Mouse (Mus musculus) T-cell, adult 2 months (primary cell): ENCODE results near the gene Scfd1.

Experiments
- DNase-seq: peaks from one replicate; pipeline ENCODE4 v3.0.0; 2022; ENCODE audit warnings: low spot score

The Scfd1 gene

DNA sequence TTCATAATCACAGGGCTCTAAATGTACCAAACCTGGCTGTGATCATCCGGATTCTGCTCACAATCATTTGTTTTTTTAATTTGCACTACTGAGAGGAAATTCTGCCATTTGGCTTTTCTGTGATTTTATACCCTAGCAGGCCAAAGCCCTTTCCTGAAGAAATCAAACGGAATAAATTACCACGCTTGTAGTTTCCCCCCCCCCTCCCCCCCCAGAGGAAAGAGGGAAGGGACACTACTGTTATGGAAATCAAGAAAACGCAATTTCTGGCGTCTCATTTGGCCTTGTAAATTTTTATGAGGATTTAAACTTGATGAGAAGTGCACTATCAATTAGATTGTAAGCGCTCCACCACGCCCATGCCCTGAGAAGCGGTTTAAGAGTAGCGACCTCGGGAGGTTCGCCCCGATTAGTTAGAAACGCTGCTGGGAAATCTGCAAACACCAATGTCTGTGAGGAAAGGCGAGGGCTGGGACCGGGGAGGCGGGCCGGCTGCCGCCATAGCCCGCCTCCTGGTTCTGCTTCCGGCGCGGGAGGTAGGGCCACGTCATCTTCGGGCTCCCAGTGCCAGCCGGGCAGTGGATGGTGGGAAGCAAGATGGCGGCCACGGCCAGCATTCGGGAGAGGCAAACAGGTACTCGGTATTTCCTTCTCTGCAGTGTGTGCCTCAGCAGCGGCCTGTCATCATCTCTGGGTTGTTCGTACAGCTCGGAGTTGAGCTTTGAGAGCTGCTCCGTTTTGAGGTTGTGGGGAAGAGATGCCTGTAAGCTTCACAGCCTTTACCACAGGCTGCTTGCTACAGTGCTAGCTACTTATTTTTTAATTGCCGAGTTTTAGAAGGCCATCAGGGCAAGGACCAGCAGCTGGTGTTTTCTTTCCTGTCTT, at the start of gene Scfd1:
Gene Scfd1, plus strand, starts transcription at position 508 of the 885 bp plus-strand sequence.
- DNase-seq = peak; percentile 95

DNA sequence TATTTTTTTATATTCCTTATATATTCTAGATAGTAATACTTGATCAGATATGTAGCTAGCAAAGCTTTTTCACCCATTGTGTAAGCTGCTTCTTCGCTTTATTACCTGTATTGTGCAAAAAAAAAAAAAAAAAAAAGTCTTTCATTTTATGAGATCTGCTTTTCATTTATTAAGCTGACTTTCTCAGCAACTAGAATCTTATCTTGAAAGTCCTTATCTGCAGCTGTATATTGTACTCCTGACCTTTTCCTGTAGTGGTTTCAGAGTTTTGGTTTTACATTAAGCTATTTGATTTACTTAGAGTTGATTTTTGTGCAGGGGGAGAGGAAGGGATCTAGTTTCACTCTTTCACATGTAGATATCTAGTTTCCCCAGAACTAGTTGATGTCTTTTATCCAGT, 40.3 kb upstream of the Scfd1 start:
- no peak for DNase-seq

DNA sequence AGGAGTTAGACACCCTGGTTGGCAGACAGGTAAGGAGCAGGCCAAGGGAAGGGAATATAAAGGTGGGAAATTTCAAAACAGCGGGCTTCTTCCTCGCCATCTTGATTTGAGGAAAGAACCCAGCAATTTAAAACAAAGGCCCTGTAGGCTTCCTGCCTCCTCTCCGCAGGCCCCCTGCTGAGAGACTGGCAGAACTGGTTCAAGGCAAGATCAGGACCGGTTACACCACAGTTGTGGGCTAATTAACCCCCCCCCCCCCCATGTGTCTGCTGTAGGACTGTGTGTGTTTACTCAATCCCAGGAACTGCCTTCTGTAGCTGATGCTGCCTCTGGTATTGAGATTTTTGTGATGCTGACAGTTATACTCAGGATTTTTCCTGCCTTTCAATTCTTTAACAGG, 31.2 kb upstream of the Scfd1 start:
- no peak for DNase-seq

DNA sequence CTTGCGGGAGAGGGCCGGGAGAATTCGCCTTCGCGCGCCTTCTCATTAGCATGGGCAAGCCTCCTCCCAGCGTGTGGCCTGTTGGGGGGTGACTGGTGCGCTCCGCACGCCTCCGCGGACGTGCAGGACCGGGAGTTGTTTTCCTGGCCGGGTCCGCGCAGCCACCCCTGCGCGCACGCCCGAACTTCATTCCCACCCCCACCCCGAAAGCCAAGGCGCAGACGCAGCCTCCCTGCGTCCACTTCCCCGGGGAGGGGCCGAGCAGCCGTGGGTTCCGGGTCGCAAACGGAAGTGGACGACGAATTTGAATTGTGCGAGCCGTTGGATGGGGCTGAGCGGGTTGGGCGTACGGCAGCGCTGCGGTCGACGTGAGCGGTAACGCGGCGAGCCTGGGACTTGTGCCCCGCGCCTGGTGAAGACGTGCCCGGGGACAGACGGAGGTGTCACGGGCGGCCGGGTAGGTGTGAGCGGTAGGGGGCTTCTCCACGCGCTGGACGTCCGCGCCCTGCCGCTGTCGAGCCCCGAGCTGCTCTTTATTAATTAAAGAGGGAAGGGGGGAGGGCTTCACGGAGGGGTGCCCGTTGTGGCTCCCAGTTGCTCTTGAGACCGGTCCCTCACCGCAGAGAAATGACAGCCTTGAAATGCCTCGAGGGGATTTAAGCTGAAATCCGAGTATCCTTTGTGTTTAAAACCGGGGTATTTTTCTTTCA, 29.2 kb upstream of the Scfd1 start, which contains the start of gene G2e3:
Gene G2e3, plus strand, starts transcription at position 74 of the 710 bp plus-strand sequence.
- peak; percentile 78 for DNase-seq

DNA sequence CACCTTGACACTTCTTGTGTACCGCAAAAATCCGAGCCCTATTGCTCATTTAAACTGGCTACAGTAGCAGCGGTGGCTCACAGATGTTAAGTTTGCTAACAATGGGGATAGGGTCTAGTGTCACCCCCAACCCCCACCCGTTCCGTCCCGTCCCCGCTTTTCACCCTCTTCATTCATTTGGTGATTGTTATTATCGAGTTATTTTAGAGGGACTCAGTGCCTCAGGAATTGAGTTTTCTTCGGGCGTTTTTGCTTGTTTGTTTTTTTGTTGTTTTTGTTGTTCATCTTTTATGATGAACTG, 28.7 kb upstream of the Scfd1 start:
- DNase-seq = no peak

DNA sequence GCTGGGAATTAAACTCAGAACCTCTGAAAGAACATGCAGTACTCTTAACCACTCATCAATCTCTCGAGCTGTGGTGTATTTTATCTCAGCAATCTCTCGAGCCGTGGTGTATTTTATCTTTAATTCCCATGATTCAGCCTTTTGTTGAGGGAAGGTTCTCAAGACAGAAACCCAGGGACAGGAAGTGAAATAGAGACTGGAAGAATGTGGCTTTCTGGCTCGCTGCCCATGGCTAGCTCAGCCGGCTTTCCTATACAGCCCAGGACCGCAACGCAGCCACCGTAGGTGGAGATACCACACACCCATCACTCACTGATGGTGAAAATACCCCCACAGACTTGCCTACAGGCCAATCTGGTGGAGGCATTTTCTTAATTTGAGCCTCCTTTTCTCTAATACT, 22.0 kb upstream of the Scfd1 start:
- DNase-seq = no peak

DNA sequence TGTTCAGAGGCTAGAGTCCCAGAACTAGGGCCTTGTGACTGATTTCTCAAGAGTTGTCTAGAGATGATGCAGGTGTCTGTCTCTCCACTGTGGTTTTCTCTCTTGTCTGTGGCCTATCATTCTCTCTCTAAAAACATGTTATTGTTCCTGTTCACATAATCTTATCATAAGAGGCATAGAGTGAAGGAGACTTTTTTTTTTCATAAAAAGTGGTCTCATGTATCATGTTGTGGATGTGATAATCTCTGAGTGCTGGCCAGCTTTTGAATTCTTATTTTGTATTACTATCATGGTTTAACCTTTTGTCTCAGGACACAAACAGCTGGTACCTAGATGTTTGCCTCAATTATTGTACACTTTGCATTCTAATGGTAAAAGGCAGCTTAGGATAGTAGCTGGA, 16.0 kb upstream of the Scfd1 start:
- DNase-seq = no peak

DNA sequence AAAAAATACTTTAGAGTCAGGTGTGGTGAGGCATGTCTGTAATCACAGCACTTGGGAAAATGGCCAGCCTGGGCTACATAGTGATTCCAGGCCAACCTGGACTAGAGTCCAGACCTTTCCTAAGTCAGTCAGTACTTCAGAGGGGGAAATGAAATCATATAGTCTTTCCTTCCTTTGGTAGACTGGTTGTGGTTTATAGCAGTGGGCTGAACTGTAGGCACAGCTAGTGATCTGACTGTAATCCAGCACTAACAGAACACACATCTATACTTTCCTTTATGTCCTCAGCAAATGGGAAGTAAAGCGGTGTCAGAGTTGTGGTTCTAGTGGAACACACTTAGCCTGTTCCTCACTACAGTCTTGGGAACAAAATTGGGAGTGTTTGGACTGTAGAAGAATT, 14.4 kb upstream of the Scfd1 start:
- DNase-seq = no peak

DNA sequence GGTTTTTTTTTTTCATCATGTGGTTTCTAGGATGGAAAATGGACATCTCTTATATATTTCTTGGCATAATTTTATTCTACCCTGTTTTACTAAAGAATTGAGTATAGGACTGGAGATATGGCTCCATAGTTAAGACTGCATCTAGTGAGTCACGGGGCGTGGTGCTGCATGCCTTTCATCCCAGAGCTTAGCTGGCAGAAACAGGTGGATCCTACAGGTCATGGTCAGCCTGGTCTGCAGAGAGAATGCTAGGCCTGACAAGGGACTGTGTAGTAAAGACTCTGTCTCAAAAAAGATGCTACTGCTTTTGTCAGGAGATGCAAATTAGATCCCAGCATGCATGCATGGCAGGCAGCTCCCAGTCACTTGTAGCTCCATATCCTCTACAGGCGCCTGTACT, 8.8 kb upstream of the Scfd1 start:
- no peak for DNase-seq

DNA sequence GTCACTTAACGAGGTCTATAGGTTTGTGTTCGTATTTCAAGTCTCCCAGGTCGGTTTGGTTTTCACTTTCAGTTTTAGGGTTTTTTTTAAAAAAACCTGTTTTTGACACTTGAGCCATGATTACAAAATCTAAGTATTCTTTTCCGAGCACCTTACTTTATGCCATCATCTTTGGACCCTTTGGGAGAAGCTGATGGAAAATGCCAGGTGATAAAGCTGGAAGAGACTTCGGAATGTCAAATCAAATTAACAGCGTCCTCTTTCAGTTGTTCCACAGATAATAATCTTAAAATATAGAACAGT, 529 bp downstream of the Scfd1 start:
- DNase-seq = no peak

DNA sequence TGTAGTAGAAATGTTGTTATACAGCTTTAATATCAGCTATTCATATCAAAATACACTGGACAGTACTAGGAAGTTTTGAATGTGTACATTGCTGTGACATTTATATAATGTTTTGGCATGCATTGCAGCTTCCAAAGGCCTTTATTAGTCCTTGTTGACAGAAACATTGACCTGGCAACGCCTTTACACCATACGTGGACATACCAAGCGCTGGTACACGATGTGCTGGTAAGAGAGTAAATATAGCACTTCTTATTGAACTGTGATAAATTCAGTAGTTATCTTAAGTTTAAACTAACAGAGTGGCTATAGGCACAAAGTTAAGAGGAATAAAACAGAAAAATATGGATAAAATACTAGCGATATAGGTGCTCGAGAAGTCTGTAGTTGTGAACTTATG, 22.6 kb downstream of the Scfd1 start:
- DNase-seq = no peak

DNA sequence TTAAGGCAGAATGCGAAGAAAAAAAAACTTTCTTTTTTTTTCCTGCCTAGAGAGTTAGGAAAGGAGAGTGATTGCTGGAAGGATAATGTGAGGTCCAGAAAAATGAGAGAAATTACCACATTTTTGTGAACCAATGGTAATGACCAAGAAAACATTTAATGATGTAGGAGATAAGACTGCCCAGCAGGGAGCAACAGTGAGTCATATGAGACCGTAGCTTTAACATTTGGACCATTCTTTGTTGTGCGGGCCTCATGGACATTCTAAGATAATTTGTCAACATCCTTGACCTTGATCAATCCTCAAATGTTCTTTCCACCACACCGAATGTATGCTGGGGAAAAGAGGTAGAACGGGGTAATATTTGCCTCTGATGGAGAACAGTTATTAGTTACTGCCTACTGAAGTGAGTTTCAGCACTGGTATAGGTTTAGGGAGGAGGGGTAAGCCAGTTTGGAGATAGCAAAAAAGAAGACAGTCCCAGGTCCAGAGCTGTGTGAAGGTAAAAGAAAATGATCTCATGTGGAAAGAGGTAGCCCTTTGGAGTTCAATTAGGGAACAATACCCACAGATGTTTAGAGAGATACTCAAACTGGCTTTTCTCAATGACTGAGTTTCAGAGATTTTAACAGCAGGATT, 24.9 kb downstream of the Scfd1 start:
- no peak for DNase-seq

DNA sequence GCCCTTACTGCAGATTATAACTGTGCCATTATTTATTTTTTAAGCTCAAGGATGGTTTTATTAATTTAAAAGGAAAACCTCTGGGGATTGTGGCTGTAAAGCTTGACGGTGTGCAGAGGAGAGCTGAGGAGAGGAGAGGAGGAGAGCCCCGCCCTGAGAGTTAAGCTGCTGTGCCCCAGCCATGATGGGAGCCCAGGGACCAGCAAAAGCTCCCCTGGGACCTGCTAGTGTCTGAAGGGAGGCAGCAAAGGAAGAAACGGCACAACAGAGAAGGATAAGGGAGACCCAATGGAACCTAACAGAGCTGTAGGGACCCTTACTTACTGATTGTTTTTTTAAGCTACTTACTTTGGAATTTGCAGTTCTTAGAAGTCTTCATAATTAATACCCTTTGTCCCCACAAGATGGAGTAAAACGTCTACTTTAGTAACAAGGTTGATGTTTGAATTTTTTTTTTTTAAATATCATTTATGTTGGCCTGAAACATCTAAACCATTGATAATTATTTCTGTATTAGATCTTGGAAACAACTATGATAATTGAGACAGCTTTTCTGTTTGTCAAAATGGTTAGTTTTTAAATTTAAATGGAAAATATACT, 26.8 kb downstream of the Scfd1 start:
- DNase-seq = no peak

DNA sequence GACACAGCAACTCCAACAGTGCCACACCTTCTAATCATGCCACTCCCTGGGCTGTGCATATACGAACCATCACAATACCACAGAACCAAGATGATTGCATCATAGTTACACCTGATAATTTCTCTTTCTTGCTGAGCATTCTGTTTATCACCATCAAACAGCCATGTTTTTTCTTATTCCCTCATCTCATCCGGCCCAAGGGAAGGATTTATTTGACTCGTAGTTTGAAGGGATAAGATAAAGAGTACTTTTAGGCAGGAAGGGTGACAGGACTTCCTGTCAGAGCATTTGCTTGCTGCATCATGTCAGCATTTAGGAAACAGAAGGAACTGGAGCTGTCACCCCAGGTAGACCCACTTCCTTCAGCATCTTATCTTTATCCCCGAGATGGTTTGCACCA, 34.1 kb downstream of the Scfd1 start:
- DNase-seq = no peak

DNA sequence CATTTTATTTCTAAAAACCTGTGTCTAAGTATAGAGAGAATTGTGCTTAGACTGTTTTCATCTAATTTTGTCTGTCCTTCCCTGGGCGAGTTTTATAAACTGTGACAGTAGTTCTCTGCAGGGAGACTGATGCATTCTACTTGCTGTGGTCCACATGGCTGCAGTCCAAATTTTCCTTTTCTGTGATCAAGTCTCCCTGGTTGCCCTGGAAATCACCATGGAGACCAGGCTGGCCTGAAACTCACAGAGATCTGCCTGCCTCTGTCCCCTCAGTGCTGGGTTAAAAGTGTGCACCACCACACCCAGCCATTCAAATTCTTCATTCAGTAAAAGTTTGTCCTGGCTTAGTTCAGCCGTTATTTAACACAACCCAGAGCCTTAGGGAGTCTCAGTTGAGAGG, 60.2 kb downstream of the Scfd1 start:
- DNase-seq = no peak

DNA sequence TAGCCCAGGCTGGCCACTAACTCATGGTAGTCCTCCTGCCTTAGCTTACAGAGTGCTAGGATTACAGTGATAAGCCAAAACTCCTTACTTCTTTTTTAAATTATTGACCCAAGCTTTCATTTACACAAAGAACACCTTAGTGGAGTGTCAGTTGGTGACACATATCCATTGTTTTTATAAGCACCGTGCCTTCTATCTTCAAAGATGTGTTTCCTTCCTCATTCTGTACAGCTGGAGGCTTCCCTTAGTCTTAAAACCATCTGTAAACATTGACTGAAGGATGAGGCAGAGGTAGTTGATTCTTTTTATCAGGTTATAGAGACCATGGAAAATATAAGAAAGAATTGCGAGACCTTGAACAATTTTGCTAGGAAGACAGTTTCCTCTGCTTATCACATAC, 61.0 kb downstream of the Scfd1 start:
- DNase-seq = no peak

DNA sequence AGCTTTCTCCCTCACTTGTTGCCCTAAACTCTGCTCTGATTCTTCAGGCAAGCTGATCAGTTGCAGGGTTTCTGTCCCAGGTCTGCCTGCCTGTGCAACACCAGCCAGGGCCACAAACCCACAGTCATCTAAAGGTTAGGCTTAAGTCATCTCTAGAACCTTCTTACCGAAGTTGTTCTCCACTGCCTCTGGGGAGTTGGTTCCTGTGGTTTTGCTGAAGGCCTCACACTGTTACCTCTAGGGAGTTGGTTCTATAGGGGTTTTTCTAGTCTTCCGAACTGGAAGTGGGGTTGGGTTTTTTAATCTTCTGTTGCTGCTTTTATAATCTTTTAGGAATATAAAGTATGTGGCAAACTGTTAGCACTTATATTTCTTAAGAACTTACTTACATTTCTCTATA, 72.0 kb downstream of the Scfd1 start:
- no peak for DNase-seq

DNA sequence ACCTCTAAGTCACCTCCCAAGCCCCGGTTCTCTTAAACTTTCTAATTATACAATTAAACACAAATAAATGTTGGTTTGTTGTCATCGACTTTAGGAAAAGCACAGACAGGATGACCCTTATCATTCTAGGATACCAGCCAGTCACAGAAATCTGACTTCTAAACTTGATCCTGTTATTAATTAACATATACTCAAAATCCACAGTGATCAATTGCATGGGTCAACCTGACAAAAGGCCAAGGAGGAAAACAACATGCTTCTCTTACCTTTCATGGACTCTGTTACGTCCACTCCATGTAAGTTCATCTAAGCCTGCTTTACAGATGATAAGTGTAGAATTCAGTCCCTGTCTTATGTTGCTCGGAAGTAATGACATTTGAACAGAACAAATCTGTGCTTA, 93.6 kb downstream of the Scfd1 start:
- no peak for DNase-seq

DNA sequence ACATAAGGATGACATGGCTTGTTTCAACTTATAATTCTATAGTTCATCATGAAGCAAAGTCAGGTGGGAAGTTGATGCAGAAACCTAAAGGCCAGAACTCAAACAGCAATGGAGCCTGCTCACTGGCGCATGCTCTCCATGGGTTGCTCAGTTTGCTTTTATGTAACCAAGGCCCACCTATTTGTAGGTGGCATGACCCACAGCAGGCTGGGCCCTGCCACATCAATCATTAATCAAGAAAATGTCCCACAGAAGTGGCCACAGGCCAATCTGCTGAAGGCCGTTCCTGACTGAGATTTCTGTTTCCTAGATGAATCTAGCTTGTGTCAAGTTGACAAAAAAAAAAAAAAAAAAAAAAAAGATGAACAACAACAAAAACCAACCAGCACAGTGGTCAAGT, 103.9 kb downstream of the Scfd1 start:
- no peak for DNase-seq

DNA sequence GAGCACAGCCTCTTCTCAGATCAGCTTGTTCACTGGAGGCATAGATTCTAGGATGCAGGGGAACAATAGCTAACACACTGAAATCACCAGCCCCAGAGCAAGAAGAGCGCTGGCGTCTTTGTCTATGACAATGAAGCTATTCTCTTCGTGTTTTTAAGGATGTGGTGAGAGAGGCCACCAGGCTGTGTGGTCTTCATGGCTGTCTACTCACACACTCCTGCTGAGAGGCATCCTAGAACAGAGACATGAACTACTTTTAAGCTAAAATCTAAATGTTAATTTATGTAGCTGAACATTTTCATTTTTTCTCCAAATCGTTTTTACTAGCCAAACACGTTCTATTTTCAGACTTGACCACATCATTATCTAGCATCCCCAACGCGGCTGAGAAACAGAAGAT, 114.7 kb downstream of the Scfd1 start:
- no peak for DNase-seq

DNA sequence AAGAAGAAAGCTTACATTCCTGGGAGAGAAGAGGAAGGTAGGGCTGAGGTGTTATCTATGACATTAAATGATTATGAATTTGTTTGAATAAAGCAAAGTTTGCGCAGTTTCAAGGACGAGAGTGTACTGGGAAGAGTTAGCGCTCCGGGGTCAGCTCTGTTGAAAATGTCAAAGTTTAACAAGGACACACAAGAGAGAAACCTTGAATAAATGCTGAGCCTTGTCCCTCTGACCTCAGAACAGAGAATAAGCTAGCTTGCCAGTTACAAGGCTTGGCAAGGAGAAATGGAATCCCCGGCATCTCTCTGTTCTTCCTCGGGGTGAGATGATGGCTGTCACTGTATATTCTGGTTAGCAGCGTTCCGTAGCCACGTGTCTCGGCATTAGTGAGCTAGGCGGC, 116.2 kb downstream of the Scfd1 start:
- no peak for DNase-seq

DNA sequence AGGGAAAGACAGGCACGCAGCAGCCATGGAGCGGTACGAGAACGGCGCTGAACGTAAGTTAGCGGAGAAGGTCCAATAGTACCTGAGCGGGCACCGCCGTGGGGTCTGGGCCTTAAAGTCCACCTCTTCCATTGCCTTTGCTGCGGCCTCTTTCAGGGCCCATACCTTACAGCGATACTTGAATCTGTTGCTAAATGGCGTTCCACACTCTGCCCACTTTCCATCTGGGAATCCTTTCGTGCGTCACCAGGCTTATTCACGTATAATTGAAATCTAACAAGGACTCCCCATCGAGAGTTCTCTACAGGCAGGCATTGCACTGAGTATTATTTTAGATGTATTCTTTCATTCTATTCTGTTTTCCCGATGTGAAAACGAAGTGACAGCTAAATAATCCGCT, 117.3 kb downstream of the Scfd1 start:
- DNase-seq = no peak
